Mouse (Mus musculus): ENCODE data around the gene Tbkbp1.

GRCm38 (mm10) chr11:97160341-97160740 lies 9.0 kb upstream of the Tbkbp1 start:
- TF ChIP-seq CTCF (IDR thresholded peaks at IDR 0.05; ENCODE audit: insufficient read depth, low read depth, low read length) (no peak), POLR2A (IDR thresholded peaks at IDR 0.05; ENCODE audit: insufficient read depth, low read depth, low read length) (no peak)
